Mouse (Mus musculus): ENCODE data around the gene Tmem141. TPM values are rescaled to one million over a fixed set of nuclear protein-coding genes. Genes with fewer than 3 reads are reported as not detected.

The Tmem141 gene
- total and polyA plus RNA-seq, 2 experiments from 2014 or later = 45.7 to 58.3 TPM

DNA sequence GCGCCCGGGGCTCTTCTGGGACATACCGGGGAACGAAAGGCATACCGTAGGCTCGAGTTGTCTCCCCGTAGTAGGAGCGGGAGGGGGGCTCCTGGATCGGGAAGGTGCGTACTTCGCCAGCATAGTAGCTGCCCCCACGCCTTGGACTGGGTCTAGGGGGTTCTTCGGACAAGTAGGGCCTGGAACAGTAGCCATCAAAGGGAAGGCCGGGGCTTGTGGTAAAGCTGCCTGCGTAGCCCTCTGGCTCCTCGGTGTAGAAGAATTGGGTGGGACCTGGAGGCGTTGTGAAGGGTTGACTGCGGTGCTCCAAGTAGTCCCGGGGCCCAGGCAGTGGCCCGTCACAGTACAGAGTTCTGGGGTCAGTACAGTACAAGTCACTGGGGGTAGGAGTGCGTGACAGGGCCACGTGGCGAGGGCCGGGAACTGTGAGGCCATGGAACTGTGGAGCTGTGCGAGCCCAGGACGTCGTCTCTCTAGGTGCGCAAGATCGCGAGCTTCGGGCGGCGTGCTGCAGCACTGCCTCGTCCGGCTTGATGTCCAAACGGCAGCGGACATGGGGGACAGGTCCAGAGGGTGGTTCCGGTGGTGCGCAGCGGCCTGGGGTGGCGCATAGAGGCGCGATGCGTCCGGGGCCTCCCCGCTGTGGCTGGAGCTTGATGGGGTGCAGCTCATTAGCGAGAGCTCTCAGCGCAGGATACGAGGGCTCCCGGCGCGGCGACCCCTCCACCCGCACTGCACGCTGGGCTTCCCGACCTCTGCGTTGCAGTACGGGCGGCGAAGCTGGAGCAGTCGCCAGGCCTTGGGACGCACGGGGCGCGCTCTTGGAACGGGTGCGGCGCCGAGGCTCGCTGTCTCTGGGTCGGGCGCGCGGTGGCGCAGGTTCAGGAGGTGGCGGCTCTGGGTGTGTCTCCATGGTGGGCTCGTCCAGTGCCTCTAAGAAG, 42.7 kb downstream of the Tmem141 start:
- DNase-seq (ENCODE audit: low spot score) (no peak), ATAC-seq (ENCODE audit: low FRiP score) (no peak)
- Histone ChIP-seq H3K4me2 (ENCODE audit: low read depth, low read length, poor library complexity, severe bottlenecking) (peak overlapping the region; percentile 74; the same call in 1 of the 2 replicates), H3K9ac (replicated peaks; ENCODE audit: low read length, poor library complexity, severe bottlenecking) (no peak overlapping the region), H3K9me3 (ENCODE audit: low read length) (no peaks in the 10 kb centered on the region), H3K27ac (ENCODE audit: low read depth, low read length) (no peak overlapping the region), H3K4me1 (ENCODE audit: insufficient read depth, low read length) (peaks cover 26% of the 10 kb centered on the region), H3K36me3 (ENCODE audit: insufficient read depth, low read length) (peaks cover 43% of the 10 kb centered on the region), H3K4me3 (ENCODE audit: low read depth, low read length) (peak overlapping the region; percentile 12), H3K27me3 (ENCODE audit: insufficient read depth, low read length) (peaks cover 38% of the 10 kb centered on the region)
- TF ChIP-seq CTCF (IDR thresholded peaks at IDR 0.05) = no peak
- 21% methylated on average over 76 of the region's 77 CpGs for WGBS

DNA sequence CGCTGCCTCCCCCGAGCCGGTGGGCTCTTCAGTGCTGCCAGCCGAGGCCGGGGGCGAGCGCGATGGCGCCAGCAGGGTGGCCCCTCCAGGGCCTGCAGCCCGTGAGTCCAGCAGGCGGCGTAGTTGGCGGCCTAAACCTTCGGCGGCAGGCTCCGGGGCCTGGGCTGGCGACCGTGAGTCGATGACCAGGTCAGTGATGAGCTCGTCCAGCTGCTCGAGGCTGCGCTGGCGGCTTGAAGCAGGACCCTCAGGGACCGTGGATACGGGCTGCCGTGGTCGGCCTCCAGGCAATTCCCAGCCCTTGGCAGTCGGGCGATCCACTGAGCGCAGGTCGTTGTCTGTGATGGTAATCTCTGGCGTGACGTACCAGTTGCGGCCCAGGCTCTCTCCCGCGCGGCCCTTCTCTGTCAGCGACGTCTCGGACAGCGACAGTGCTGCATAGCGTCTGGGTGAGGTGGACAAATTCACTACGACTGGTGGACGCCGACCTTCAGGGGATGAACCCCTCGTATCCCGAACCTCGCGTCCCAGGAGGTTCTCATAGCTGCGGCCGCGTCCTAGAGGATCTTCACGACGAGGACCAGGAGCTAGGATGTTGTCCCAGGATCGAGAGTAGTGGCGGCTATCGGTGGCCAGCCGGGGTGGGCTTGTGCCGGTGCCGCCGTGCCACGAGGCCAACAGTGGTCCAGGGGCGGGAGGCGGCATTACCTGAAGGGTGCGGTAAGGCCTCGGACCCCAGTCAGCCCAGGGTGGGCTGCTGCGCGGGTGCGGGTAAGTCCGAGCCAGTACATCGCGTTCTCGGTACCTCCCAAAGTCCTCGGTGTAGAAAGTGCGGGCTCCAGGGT, 43.6 kb downstream of the Tmem141 start:
- Histone ChIP-seq H3K36me3 (ENCODE audit: insufficient read depth, low read length) (peaks cover 37% of the 10 kb centered on the region), H3K4me1 (ENCODE audit: insufficient read depth, low read length) (peaks cover 29% of the 10 kb centered on the region), H3K27me3 (ENCODE audit: insufficient read depth, low read length) (peaks cover 38% of the 10 kb centered on the region), H3K9ac (replicated peaks; ENCODE audit: low read length, poor library complexity, severe bottlenecking) (no peak overlapping the region), H3K4me3 (ENCODE audit: low read depth, low read length) (peak overlapping the region; percentile 13), H3K27ac (ENCODE audit: low read depth, low read length) (no peak overlapping the region), H3K4me2 (ENCODE audit: low read depth, low read length, poor library complexity, severe bottlenecking) (no peak overlapping the region; the same call in 1 of the 2 replicates), H3K9me3 (ENCODE audit: low read length) (no peaks in the 10 kb centered on the region)
- TF ChIP-seq CTCF (IDR thresholded peaks at IDR 0.05) = peak; percentile 21; the same call in 1 of the 2 replicates
- 23% methylated on average over 75 of the region's 75 CpGs for WGBS
- ATAC-seq (ENCODE audit: low FRiP score) (no peak), DNase-seq (ENCODE audit: low spot score) (no peak)

DNA sequence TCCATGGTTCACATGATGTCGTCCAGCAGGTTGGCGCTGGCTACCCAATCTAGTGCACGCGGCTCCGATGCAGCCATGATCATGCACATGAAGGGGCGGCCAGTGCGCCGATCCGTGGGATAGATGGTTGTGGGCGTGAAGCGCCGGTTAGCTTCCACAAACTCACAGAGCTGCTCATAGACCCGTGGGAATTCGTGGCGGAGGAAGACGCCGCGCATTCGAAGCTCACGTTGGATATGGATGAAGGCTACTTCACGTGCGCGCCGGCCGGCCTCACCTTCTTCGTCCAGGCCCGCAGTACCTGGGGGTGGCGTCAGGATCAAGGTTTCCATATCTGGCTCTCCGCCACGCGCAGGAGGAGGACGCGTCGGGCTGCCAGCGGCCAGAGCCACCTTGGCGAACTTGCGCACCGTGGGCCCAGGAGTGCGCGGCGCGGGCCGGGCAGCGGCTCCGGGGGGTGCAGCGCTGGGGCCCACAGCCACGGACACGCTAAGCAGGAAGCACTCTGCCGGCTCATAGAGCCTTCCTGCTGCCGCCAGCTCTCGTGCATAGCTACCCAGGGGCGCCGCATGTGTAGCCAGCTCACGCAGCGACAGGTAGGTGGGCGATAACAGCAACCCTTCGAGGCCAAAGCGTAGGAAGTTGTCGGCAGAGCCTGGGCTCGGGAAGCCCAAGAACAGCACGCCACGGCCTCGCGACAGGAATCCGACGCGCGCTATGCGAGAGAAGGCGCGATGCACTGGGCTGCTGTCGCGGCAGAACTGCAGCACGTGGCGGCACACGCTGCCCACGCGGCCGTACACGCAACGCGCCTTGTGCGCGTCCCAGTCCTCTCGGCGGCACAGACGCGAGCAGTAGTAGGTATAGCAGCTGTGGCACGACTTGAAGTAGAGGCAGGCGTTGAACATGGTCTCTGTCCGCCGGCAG, 44.6 kb downstream of the Tmem141 start:
- H3K4me2 ChIP-seq (ENCODE audit: low read depth, low read length, poor library complexity, severe bottlenecking) = no peak overlapping the region; the same call in 1 of the 2 replicates
- no peak for TF ChIP-seq CTCF (IDR thresholded peaks at IDR 0.05)
- H3K4me1 ChIP-seq (ENCODE audit: insufficient read depth, low read length) = peaks cover 27% of the 10 kb centered on the region
- 28% methylated on average over 86 of the region's 92 CpGs for WGBS
- H3K9ac ChIP-seq (replicated peaks; ENCODE audit: low read length, poor library complexity, severe bottlenecking) = no peak overlapping the region
- H3K4me3 ChIP-seq (ENCODE audit: low read depth, low read length) = peak overlapping the region; percentile 13; the same call in 1 of the 2 replicates
- H3K27ac ChIP-seq (ENCODE audit: low read depth, low read length) = no peak overlapping the region
- peaks cover 37% of the 10 kb centered on the region for H3K36me3 ChIP-seq (ENCODE audit: insufficient read depth, low read length)
- DNase-seq (ENCODE audit: low spot score) = no peak
- ATAC-seq (ENCODE audit: low FRiP score) = no peak
- H3K27me3 ChIP-seq (ENCODE audit: insufficient read depth, low read length) = peaks cover 38% of the 10 kb centered on the region
- H3K9me3 ChIP-seq (ENCODE audit: low read length) = no peaks in the 10 kb centered on the region

DNA sequence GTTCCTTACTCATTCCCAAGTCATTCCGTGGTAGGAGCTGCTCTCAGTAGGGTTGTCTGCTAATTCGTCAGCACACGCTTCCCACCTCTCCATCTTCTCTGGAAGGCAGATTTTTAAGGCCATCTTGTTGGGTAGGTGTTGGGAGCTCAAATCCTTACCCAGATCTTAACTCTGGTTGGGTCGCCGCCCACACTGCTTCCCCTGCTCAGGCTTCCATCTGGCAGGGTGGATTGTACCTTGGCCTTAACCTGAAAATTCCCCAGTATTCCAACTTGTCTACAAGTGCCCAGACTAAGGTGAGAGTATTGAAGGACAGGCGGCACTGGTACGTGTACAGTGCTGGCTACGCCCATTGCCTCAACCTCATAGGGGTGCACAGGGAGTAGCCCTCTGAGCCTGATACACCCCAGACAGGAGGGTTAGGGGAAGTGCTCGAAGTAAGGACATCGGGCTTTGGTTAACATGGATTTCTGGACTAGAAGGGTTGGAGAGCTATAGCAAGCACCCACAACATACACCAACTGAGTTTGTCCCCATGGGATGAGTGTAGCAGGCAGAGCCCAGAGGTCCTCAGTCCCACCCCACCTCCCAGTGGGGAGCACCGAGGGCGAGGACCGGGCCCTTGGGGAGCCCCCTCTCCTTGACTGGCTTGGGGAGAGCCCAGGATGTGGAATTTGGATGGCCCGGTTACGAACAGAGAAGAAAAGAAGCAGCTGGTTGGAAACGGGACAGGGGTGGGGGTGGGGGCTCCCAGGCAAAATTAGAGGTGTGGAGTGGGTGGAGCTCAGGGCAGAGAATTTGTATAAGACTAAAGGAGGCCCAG, 45.6 kb downstream of the Tmem141 start:
- H3K27ac ChIP-seq (ENCODE audit: low read depth, low read length) = no peak overlapping the region
- no peaks in the 10 kb centered on the region for H3K9me3 ChIP-seq (ENCODE audit: low read length)
- no peak overlapping the region for H3K4me3 ChIP-seq (ENCODE audit: low read depth, low read length)
- no peak for ATAC-seq (ENCODE audit: low FRiP score)
- WGBS = 78% methylated on average over 16 of the region's 16 CpGs
- H3K36me3 ChIP-seq (ENCODE audit: insufficient read depth, low read length) = peaks cover 37% of the 10 kb centered on the region
- peaks cover 21% of the 10 kb centered on the region for H3K4me1 ChIP-seq (ENCODE audit: insufficient read depth, low read length)
- no peak overlapping the region for H3K4me2 ChIP-seq (ENCODE audit: low read depth, low read length, poor library complexity, severe bottlenecking)
- TF ChIP-seq CTCF (IDR thresholded peaks at IDR 0.05) = no peak
- H3K9ac ChIP-seq (replicated peaks; ENCODE audit: low read length, poor library complexity, severe bottlenecking) = no peak overlapping the region
- H3K27me3 ChIP-seq (ENCODE audit: insufficient read depth, low read length) = peaks cover 38% of the 10 kb centered on the region
- DNase-seq (ENCODE audit: low spot score) = no peak

Data from midbrain, postnatal 0 days (tissue).